Mouse (Mus musculus): ENCODE measurements around the gene Adgrg2. TPM values are rescaled to one million over a fixed set of nuclear protein-coding genes. Genes with fewer than 3 reads are reported as not detected.

The Adgrg2 gene
- polyA plus RNA-seq, 1 experiment from 2014 or later = 2.9 TPM

DNA sequence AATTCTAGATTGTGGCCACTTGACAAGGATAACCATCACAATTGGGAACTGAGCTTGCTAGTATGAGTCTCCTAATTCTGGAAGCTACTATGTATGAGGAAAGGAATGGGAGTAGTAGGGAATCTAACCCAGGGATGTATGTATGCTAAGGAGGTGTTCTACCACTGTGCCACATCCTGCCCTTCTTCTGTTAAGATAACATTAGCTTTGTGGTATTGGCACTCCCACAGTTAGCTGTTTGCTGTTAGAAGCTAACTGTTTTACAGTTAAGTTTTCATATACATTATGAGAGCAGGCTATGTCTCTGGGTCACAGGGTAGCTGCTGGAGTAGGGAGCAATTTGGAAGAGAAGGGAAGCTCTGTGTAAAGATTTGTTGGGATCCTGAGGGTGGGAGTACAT is 125.5 kb downstream of the Adgrg2 start:
- no peak overlapping the region for H3K27ac ChIP-seq (ENCODE audit: low read depth)
- H3K9ac ChIP-seq (replicated peaks) = no peak overlapping the region
- no peak overlapping the region for H3K4me2 ChIP-seq (ENCODE audit: low read depth, low read length)
- H3K27me3 ChIP-seq (ENCODE audit: insufficient read depth, low read length) = no peaks in the 10 kb centered on the region
- DNase-seq = no peak
- H3K4me3 ChIP-seq (ENCODE audit: low read depth, low read length) = no peak overlapping the region
- no peaks in the 10 kb centered on the region for H3K4me1 ChIP-seq (ENCODE audit: insufficient read depth)
- no peaks in the 10 kb centered on the region for H3K9me3 ChIP-seq (ENCODE audit: low read length)
- no peaks in the 10 kb centered on the region for H3K36me3 ChIP-seq (replicated peaks; ENCODE audit: insufficient read depth, low read length)
- ATAC-seq = no peak
- no peak for TF ChIP-seq CTCF (IDR thresholded peaks at IDR 0.05; ENCODE audit: low read depth)
- no peak for TF ChIP-seq EP300 (IDR thresholded peaks at IDR 0.05; ENCODE audit: low read depth)

DNA sequence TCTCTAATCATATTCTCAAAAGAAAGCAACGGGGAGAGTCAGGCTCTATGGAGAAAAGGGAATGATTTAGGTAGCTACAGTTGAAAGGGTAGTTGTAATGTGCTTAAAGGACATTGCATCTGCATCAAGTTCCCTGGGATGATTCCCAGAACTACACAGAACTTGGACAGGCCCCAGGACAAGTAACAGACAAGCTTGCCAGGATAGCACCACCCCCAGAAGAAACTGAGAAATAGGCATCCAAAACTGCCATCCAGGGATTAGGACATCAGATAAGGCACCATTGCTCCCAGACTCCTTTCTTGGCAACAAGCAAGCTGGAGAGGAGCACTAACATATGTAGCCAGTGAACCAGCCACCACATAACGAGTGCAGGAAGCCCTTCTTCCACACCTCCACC is 152.3 kb downstream of the Adgrg2 start:
- WGBS (ENCODE audit: insufficient replicate concordance) = 61% methylated on average over 2 of the region's 2 CpGs

More for the DNA sequence above, 152.3 kb downstream of the Adgrg2 start:
- Histone ChIP-seq H3K4me3 (ENCODE audit: low read depth, low read length) (no peak overlapping the region), H3K9me3 (ENCODE audit: low read length) (no peaks in the 10 kb centered on the region), H3K27me3 (ENCODE audit: insufficient read depth, low read length) (no peaks in the 10 kb centered on the region), H3K4me2 (ENCODE audit: low read depth, low read length) (no peak overlapping the region), H3K4me1 (ENCODE audit: insufficient read depth) (no peaks in the 10 kb centered on the region), H3K36me3 (replicated peaks; ENCODE audit: insufficient read depth, low read length) (peaks cover 3% of the 10 kb centered on the region; the same call in 1 of the 2 replicates), H3K27ac (ENCODE audit: low read depth) (no peak overlapping the region), H3K9ac (replicated peaks) (no peak overlapping the region)
- ATAC-seq = no peak
- DNase-seq = no peak
- TF ChIP-seq EP300 (IDR thresholded peaks at IDR 0.05; ENCODE audit: low read depth) (no peak), CTCF (IDR thresholded peaks at IDR 0.05; ENCODE audit: low read depth) (no peak)

Other genes starting within 250 kb of the Adgrg2 start
- 7.6 and 9.5 TPM in 2 replicates for gene Phka2, start 111.5 kb downstream of the Adgrg2 start, polyA plus RNA-seq (2015; fragmentation: Nextera tagmentation; extraction: Ambion mirVana)

Data from liver, postnatal 0 days (tissue).